Mouse (Mus musculus): ENCODE results near the gene Hmgn2.

DNA sequence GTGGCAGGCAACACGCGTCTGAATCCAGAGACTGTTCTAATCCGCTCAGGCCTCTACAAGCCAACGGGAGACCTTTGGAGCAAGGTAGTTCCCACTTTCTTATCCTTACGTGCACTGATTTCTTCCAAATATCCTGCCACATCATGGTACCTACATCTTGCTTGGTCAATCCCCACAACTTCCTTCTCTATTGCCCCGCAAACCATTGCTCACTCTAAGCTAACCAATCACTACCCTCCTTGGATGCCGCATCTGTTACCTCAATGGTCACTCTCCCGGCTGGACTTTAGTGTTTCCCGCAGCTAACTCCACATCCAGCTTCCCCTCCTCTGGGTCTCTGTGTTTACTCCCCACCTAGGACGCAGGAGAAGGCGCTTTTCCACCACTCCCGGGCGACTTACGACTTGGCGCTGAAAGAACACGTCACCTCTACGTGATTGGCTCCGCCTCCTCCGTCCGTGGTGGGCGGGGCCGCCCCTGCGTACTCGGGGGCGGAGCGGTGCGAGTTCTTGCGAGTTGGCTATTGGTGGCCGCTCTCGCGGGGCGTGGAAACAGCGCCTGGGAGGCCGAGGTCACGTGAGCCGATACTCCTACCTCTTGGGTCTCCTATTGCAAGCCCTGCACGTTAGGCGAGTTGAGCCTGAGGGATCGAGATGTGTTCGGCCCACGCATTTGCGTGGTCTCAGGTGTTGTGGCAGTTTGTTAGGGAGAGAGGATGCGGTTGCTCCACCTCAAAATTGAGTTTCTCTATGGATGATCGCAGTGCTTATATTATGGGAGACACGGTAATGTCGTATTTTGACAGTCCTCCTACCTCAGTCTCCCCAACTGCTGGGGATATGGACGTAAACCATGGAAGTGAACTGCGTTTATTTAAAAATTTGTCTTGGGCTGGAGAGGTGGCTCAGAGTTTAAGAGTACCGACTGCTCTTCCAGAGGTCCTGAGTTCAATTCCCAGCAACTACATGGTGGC lies 32.3 kb upstream of the Hmgn2 start, which contains the start of gene Dhdds:
- TF ChIP-seq POLR2A (IDR thresholded peaks at IDR 0.05; ENCODE audit: low read depth, low read length) (peak; percentile 89), CTCF (IDR thresholded peaks at IDR 0.05; ENCODE audit: borderline replicate concordance, insufficient read depth, low read length) (no peak)

Measured in embryonic fibroblast, embryonic 13.5 days (primary cell).